Mouse (Mus musculus): Measurements from ENCODE around the gene Acap1. TPM values are rescaled to one million over a fixed set of nuclear protein-coding genes. Genes with fewer than 3 reads are reported as not detected.

The Acap1 gene
- polyA plus RNA-seq (2012; rRNA removed), result 2.7 and 2.8 TPM in 2 replicates
- 2.9 and 3.3 TPM in 2 replicates for polyA plus RNA-seq (2014; fragmentation: Nextera tagmentation; extraction: Ambion mirVana)

- peak within 1 kb of the TSS in 1 of 2 experiments; percentile 31; a peak in 1 of 4 replicates for H3K4me3 ChIP-seq (ENCODE audit: insufficient read depth in 1 of 2, low read depth in 2 of 2, low read length in 2 of 2)
- no peaks in the 10 kb centered on the region for H3K36me3 ChIP-seq (replicated peaks; ENCODE audit: control insufficient read depth, insufficient read depth, low read depth)
- no peak within 1 kb of the TSS; the same call in 1 of the 2 replicates for H3K9ac ChIP-seq (replicated peaks)
- TF ChIP-seq EP300 (IDR thresholded peaks at IDR 0.05; ENCODE audit: low read depth) (no peak), CTCF (IDR thresholded peaks at IDR 0.05; ENCODE audit: low read depth) (no peak)
- H3K27me3 ChIP-seq (ENCODE audit: control insufficient read depth, insufficient read depth, low read length), result no peaks in the 10 kb centered on the region; the same call in 1 of the 2 replicates
- WGBS (ENCODE audit: insufficient replicate concordance), result 20% methylated on average over 4 of the region's 4 CpGs
- DNase-seq (ENCODE audit: low read depth in 3 of 3, low spot score in 3 of 3), result no peak
- H3K4me1 ChIP-seq (replicated peaks; ENCODE audit: control insufficient read depth in 2 of 2, insufficient read depth in 2 of 2, low read length in 1 of 2), result peaks cover 8 to 21% of the 10 kb centered on the region in 2 experiments
- peak; percentile 68; the same call in 1 of the 2 replicates for ATAC-seq (ENCODE audit: insufficient read depth)
- H3K27ac ChIP-seq, result no peak within 1 kb of the TSS
- H3K4me2 ChIP-seq (ENCODE audit: low read depth), result peak within 1 kb of the TSS; percentile 36
- no peaks in the 10 kb centered on the region for H3K9me3 ChIP-seq (ENCODE audit: control insufficient read depth, low read length)
These were observed at the start of gene Acap1 for GRCm38 (mm10) chr11:69895291-69895690. TSS of gene Acap1 (minus strand) at chr11:69895539.

GRCm38 (mm10) chr11:69940962-69941361 is 45.6 kb upstream of the Acap1 start:
- ATAC-seq (ENCODE audit: insufficient read depth), result no peak
- H3K4me2 ChIP-seq (ENCODE audit: low read depth), result no peak overlapping the region
- H3K27ac ChIP-seq, result no peak overlapping the region
- DNase-seq (ENCODE audit: low read depth in 3 of 3, low spot score in 3 of 3), result no peak
- peaks cover 8 to 9% of the 10 kb centered on the region in 2 experiments for H3K4me1 ChIP-seq (replicated peaks; ENCODE audit: control insufficient read depth in 2 of 2, insufficient read depth in 2 of 2, low read length in 1 of 2)
- H3K4me3 ChIP-seq (ENCODE audit: insufficient read depth in 1 of 2, low read depth in 2 of 2, low read length in 2 of 2), result no peak overlapping the region
- WGBS (ENCODE audit: insufficient replicate concordance), result 80% methylated on average over 4 of the region's 4 CpGs
- no peak overlapping the region for H3K9ac ChIP-seq (replicated peaks)
- no peaks in the 10 kb centered on the region for H3K9me3 ChIP-seq (ENCODE audit: control insufficient read depth, low read length)
- peaks cover 22% of the 10 kb centered on the region for H3K36me3 ChIP-seq (replicated peaks; ENCODE audit: control insufficient read depth, insufficient read depth, low read depth)
- peaks cover 35% of the 10 kb centered on the region for H3K27me3 ChIP-seq (ENCODE audit: control insufficient read depth, insufficient read depth, low read length)
- no peak for TF ChIP-seq EP300 (IDR thresholded peaks at IDR 0.05; ENCODE audit: low read depth)
- no peak for TF ChIP-seq CTCF (IDR thresholded peaks at IDR 0.05; ENCODE audit: low read depth)

GRCm38 (mm10) chr11:69939731-69940130 is 44.4 kb upstream of the Acap1 start:
- no peak for DNase-seq (ENCODE audit: low read depth in 3 of 3, low spot score in 3 of 3)
- Histone ChIP-seq H3K27me3 (ENCODE audit: control insufficient read depth, insufficient read depth, low read length) (peaks cover 47% of the 10 kb centered on the region), H3K9ac (replicated peaks) (no peak overlapping the region), H3K9me3 (ENCODE audit: control insufficient read depth, low read length) (no peaks in the 10 kb centered on the region), H3K4me2 (ENCODE audit: low read depth) (no peak overlapping the region), H3K36me3 (replicated peaks; ENCODE audit: control insufficient read depth, insufficient read depth, low read depth) (peaks cover 11% of the 10 kb centered on the region), H3K4me1 (replicated peaks; ENCODE audit: control insufficient read depth in 2 of 2, insufficient read depth in 2 of 2, low read length in 1 of 2) (peaks cover 4 to 7% of the 10 kb centered on the region in 2 experiments), H3K27ac (no peak overlapping the region), H3K4me3 (ENCODE audit: insufficient read depth in 1 of 2, low read depth in 2 of 2, low read length in 2 of 2) (no peak overlapping the region)
- TF ChIP-seq EP300 (IDR thresholded peaks at IDR 0.05; ENCODE audit: low read depth) (no peak), CTCF (IDR thresholded peaks at IDR 0.05; ENCODE audit: low read depth) (no peak)
- 88% methylated on average over 17 of the region's 17 CpGs for WGBS (ENCODE audit: insufficient replicate concordance)
- no peak for ATAC-seq (ENCODE audit: insufficient read depth)

- no peak for ATAC-seq (ENCODE audit: insufficient read depth)
- Histone ChIP-seq H3K36me3 (replicated peaks; ENCODE audit: control insufficient read depth, insufficient read depth, low read depth) (peaks cover 5% of the 10 kb centered on the region), H3K9me3 (ENCODE audit: control insufficient read depth, low read length) (no peaks in the 10 kb centered on the region), H3K4me2 (ENCODE audit: low read depth) (no peak overlapping the region), H3K4me1 (replicated peaks; ENCODE audit: control insufficient read depth in 2 of 2, insufficient read depth in 2 of 2, low read length in 1 of 2) (peaks cover 10 to 12% of the 10 kb centered on the region in 2 experiments), H3K27ac (no peak overlapping the region), H3K27me3 (ENCODE audit: control insufficient read depth, insufficient read depth, low read length) (peaks cover 53% of the 10 kb centered on the region), H3K9ac (replicated peaks) (no peak overlapping the region), H3K4me3 (ENCODE audit: insufficient read depth in 1 of 2, low read depth in 2 of 2, low read length in 2 of 2) (no peak overlapping the region)
- no peak for TF ChIP-seq CTCF (IDR thresholded peaks at IDR 0.05; ENCODE audit: low read depth)
- TF ChIP-seq EP300 (IDR thresholded peaks at IDR 0.05; ENCODE audit: low read depth), result no peak
- WGBS (ENCODE audit: insufficient replicate concordance), result 51% methylated on average over 5 of the region's 5 CpGs
- DNase-seq (ENCODE audit: low read depth in 3 of 3, low spot score in 3 of 3), result no peak
These were observed 43.8 kb upstream of the Acap1 start for GRCm38 (mm10) chr11:69939181-69939580.

GRCm38 (mm10) chr11:69938401-69938979 is 43.2 kb upstream of the Acap1 start:
- H3K36me3 ChIP-seq (replicated peaks; ENCODE audit: control insufficient read depth, insufficient read depth, low read depth), result no peaks in the 10 kb centered on the region; the same call in 1 of the 2 replicates
- no peak overlapping the region for H3K9ac ChIP-seq (replicated peaks)
- H3K4me1 ChIP-seq (replicated peaks; ENCODE audit: control insufficient read depth in 2 of 2, insufficient read depth in 2 of 2, low read length in 1 of 2), result peaks cover 10 to 12% of the 10 kb centered on the region in 2 experiments
- ATAC-seq (ENCODE audit: insufficient read depth), result no peak
- H3K27me3 ChIP-seq (ENCODE audit: control insufficient read depth, insufficient read depth, low read length), result peaks cover 53% of the 10 kb centered on the region
- H3K9me3 ChIP-seq (ENCODE audit: control insufficient read depth, low read length), result no peaks in the 10 kb centered on the region
- no peak overlapping the region for H3K4me3 ChIP-seq (ENCODE audit: insufficient read depth in 1 of 2, low read depth in 2 of 2, low read length in 2 of 2)
- H3K4me2 ChIP-seq (ENCODE audit: low read depth), result no peak overlapping the region
- 36% methylated on average over 9 of the region's 9 CpGs for WGBS (ENCODE audit: insufficient replicate concordance)
- H3K27ac ChIP-seq, result no peak overlapping the region
- DNase-seq (ENCODE audit: low read depth in 3 of 3, low spot score in 3 of 3), result no peak
- TF ChIP-seq CTCF (IDR thresholded peaks at IDR 0.05; ENCODE audit: low read depth) (no peak), EP300 (IDR thresholded peaks at IDR 0.05; ENCODE audit: low read depth) (no peak)

Measured in liver, embryonic 14.5 days (tissue).